Mouse (Mus musculus) stomach, embryonic 15.5 days (tissue): Measurements from ENCODE around the gene Dydc1. TPM values are rescaled to one million over a fixed set of nuclear protein-coding genes. Genes with fewer than 3 reads are reported as not detected.

Experiments used
- polyA plus RNA-seq: library from polyadenylated mRNA; unstranded; fragments of >200 nt; fragmentation: Nextera tagmentation; extraction: Ambion mirVana; gene quantifications from 2 replicates; pipeline ENCODE4 v1.2.1, GENCODE M21; 2015

Gene Dydc1
- polyA plus RNA-seq, 1 experiment from 2014 or later, result not detected

Other genes starting within 250 kb of the Dydc1 start
- 0.39 and 0.57 TPM in 2 replicates for gene Sh2d4b, start 179.6 kb upstream of the Dydc1 start, polyA plus RNA-seq
- 67.5 and 72.3 TPM in 2 replicates for gene Tspan14, start 106.1 kb upstream of the Dydc1 start, polyA plus RNA-seq
- 40.2 and 43.5 TPM in 2 replicates for gene Fam213a, start 59.1 kb upstream of the Dydc1 start, polyA plus RNA-seq
- not detected in 2 replicates for gene Dydc2, start 3.7 kb upstream of the Dydc1 start, polyA plus RNA-seq
- gene Mat1a, start 32.1 kb downstream of the Dydc1 start, polyA plus RNA-seq, result 8.6 and 12.3 TPM in 2 replicates
- not detected in 2 replicates for gene Sftpa1, start 58.9 kb downstream of the Dydc1 start, polyA plus RNA-seq
- gene Mbl1, start 78.5 kb downstream of the Dydc1 start, polyA plus RNA-seq, result 0.83 and 2.7 TPM in 2 replicates
- gene Sftpd, start 112.2 kb downstream of the Dydc1 start, polyA plus RNA-seq, result 0.12 and 0.13 TPM in 2 replicates
- gene Gm2832, start 205.9 kb downstream of the Dydc1 start, polyA plus RNA-seq, result 0.12 and 0.23 TPM in 2 replicates